Mouse (Mus musculus): ENCODE measurements around the gene Pmpca.

Pmpca gene

GRCm38 (mm10) chr2:26389154-26389690 lies at the start of gene Pmpca, which contains the start of gene Entr1:
Gene Pmpca, plus strand, starts transcription at chr2:26389339.
Gene Entr1, minus strand, starts transcription at chr2:26389316.
- DNase-seq (ENCODE audit: low read depth, low spot score): peak; percentile 93

GRCm38 (mm10) chr2:26341510-26341981 lies 47.6 kb upstream of the Pmpca start:
- DNase-seq (ENCODE audit: low read depth, low spot score): no peak

- DNase-seq (ENCODE audit: low read depth, low spot score): no peak
Measured at GRCm38 (mm10) chr2:26342044-26342443, 47.1 kb upstream of the Pmpca start.

DNA sequence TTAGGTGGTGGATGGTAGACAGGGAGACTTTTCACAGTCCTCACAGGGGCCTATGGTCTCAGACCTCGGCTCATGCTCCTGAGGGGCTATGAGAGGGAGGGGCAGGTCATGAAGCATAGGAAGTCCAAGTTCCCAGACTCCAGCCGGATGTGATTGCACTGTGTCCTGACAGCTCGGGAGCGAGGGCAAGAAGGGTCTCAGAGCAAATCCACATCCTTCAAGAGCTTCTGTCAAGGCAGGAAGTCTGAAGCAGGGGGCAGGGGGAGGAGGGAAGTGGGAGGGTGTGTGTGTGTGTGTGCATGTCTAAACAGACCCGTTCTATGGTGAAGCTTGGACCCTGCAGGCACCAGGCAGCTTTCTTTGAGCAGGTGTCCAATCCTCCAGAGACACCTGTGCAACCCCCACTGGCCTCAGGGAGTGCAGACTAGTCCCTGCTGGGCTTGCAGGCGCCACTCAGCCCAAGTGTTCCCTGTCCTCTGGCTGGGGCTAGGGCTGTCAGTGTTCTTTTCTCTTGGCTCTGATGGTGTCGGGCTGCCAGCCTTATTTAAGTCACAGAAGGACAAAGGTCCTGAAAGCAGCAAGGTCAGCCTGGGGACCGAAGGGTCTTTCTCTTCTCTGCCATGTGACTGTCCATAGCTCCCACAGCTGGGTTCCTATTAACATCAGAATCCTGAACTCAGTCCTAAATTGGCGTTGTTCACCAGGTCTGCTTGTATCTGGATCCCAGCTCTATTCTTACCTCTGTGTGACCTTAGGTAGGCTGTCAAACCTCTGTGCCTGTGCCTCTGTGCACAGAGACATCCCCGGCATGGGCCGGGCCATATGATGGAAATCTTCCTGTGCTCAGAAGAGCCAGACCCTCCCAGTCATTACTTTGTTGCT lies 46.3 kb upstream of the Pmpca start:
- no peak for DNase-seq (ENCODE audit: low read depth, low spot score)

GRCm38 (mm10) chr2:26348241-26348640 lies 40.9 kb upstream of the Pmpca start:
- no peak for DNase-seq (ENCODE audit: low read depth, low spot score)

GRCm38 (mm10) chr2:26351358-26352290 lies 37.5 kb upstream of the Pmpca start, which contains the start of gene Dnlz:
Gene Dnlz, minus strand, starts transcription at chr2:26352110.
- DNase-seq (ENCODE audit: low read depth, low spot score): peak; percentile 95

GRCm38 (mm10) chr2:26352291-26352910 lies 36.7 kb upstream of the Pmpca start:
- DNase-seq (ENCODE audit: low read depth, low spot score): no peak

DNA sequence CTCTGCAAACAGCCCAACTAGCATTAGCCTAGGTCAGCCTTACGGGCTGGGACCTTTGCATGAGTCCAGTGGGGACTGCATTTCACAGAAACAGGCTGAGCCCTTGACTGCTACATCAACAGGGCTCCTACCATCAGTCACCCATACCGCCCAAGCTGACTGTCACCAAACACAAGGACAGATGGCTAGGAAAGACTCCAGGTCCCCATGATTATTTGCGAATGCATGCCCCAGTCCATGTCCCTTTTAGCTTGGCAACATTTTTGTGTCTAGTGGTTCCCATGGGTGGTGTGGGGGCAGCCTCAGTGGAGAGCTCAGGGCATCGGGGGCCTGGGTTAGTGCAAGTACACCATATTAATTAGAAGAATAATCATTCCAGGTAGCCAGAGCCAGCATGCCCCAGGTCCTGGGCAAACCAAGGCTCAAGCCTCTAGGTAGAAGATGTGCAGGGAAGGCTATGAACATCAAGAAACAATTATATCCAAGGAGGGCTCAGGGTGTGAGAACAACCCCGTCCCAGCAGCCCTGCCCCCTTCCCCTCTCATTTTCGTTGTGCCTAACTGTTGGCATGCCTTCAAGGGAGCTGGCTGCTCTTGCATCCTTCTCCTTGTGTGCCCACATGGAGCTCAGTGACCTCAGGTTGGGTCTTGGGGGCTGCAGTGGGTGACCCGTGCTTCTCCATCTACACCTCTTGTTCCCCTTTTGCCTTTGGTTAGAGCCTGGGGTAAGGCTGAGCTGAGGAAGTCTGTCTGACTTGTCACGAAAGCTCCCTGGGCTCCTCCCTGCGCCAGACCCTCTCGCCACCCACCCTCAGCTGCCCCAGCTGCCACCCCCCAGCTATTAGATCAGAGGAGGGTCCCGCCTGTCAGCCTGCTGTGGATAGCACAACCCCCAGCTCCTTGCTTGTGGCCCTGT lies 35.8 kb upstream of the Pmpca start:
- DNase-seq (ENCODE audit: low read depth, low spot score): no peak

- DNase-seq (ENCODE audit: low read depth, low spot score): no peak
Measured at GRCm38 (mm10) chr2:26354401-26354800, 34.7 kb upstream of the Pmpca start.

DNA sequence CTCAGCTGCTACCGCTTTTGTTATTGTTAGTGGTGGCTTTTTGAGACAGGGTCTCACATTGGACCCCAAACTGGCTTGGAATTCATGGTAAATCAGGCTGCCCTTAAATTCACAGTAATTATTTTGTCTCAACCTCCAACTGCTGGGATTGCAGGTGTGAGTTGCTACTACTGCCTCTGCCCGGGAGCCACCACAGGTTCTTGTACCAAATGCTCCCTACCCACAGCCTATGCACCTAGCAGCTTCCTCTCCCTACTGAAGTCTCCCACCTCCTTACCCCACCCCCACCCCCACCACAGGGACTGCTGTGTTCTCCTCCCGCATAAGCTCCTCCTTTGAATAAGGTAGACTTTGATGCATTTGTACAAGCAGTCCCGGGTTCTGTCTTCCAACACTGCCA lies 32.9 kb upstream of the Pmpca start:
- DNase-seq (ENCODE audit: low read depth, low spot score): no peak

DNA sequence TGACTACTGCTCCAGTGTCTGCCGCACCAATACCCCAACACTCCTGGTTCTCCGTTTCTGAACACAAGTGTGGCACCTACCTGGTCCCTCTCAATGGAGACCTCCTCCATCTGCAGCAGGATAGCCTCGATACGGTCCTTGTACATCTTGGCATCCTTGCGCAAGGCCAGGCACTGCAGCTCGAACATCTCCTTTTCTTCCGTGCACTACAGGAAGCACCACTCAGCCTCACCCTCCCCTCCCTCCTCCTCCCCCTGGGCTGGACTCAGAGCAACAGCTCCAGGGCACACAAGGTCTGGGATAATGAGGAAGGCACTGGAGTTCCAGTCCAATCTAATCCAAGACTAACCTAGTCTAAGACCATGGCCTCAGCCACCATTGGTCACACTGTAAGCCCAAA lies 32.5 kb upstream of the Pmpca start:
- peak; percentile 14 for DNase-seq (ENCODE audit: low read depth, low spot score)

DNA sequence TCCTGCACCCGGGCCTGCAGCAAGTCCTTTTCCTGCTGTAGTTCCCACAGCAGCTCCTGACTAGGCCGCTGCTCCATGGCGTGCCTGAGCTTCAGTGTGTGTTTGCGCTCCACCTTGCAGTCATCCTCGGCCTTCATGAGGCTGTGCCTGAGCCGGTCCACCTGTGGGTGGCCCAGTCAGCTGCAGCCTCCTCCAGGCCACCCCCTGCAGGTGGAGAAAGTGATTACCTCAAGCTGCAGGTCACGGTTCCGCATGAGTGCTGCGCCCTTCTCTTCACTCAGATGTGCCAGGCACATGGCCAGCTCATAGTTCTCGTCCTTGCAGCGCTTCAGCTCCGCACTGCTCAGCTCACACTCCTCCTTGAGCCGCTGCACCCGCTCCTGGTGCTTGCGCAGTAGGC lies 31.7 kb upstream of the Pmpca start:
- no peak for DNase-seq (ENCODE audit: low read depth, low spot score)

DNA sequence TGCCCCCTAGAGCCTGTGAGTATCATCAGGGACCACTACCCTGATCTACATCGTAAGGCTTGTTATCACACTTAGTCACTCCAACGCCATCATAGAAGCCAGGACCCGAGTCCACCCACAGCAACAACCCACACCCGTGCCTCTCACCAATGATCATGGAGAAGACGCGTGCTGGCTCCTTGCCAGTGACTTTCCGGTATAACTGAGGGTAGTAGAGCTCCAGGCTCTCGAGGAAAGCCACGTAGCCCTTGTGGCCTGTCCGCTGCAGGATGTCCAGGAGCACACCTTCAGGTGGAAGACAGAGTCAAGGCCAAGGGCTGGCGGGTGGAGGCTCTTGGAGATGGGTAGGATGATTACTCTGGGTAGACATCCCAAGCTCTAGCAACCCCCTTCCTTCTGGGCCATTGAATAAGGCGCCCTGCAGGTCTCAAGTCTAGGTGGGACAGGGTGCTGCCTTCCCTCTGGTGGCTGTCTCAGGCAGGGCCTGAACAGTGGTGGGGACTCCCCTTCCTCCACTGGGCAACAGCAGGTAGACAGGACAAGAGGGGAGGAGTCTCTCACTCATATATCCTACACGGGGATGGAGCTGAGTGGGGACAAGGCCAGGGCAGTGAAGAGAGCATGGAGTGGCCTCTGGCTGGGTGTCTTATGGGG lies 30.3 kb upstream of the Pmpca start:
- no peak for DNase-seq (ENCODE audit: low read depth, low spot score)

GRCm38 (mm10) chr2:26359983-26360382 lies 29.2 kb upstream of the Pmpca start:
- no peak for DNase-seq (ENCODE audit: low read depth, low spot score)

- DNase-seq (ENCODE audit: low read depth, low spot score): no peak
Measured at GRCm38 (mm10) chr2:26360772-26361171, 28.4 kb upstream of the Pmpca start, which contains the start of gene Card9. Gene Card9, minus strand, starts transcription at chr2:26360918.

- DNase-seq (ENCODE audit: low read depth, low spot score): no peak
Measured at GRCm38 (mm10) chr2:26362991-26363390, 26.1 kb upstream of the Pmpca start.

DNA sequence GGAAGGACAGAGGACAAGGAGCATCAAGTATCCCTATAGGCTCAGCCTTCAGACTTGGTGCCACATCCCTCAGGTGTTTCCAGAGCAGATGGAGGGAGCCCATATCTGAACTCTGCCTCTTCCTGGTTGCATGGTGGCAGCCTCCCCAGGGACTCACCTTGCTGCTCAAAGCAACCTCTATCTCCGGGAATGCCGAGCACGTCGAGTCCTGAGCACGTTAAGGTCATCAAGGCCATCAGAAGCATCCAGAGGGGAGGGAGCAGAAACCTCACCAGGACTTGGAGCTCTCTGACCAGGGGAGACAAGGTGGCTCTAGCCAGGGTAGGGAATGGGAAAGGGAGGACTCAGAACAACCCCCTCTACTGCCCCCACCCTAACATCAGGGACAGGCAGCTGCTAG lies 25.7 kb upstream of the Pmpca start:
- DNase-seq (ENCODE audit: low read depth, low spot score): no peak

GRCm38 (mm10) chr2:26364738-26365465 lies 24.2 kb upstream of the Pmpca start:
- DNase-seq (ENCODE audit: low read depth, low spot score): no peak

- no peak for DNase-seq (ENCODE audit: low read depth, low spot score)
Measured at GRCm38 (mm10) chr2:26367911-26368310, 21.2 kb upstream of the Pmpca start.
